Mouse (Mus musculus) limb, embryonic 11.5 days (tissue): ENCODE data around the gene Id3. TPM values are rescaled to one million over a fixed set of nuclear protein-coding genes. Genes with fewer than 3 reads are reported as not detected.
"Not testable (repeated sequence)": the region's sequence is repeated elsewhere in the genome, so short reads cannot be mapped to it uniquely, and the experiment has no call there.

ENCODE experiments used
- ATAC-seq: fragments of 200-750 bp; cut with Nextera tagmentation; 2 replicates; pipeline ENCODE4 v1.8.0; 2017; ENCODE audit warnings: low read depth; ENCODE audit not compliant: insufficient number of reproducible peaks, low FRiP score, low TSS enrichment
- DNase-seq: peaks from one replicate; pipeline ENCODE4 v3.0.0-alpha.2; 2015; ENCODE audit warnings: low spot score
- H3K27ac ChIP-seq: fragments of 300-500 bp; sonication (generic); replicated peaks from 2 replicates; pipeline ENCODE4 v1.5.1; 2014; ENCODE audit warnings: low read depth, mild to moderate bottlenecking, low read length
- H3K27me3 ChIP-seq: fragments of 300-500 bp; sonication (generic); 2 replicates; pipeline ENCODE4 v1.6.1; 2014; ENCODE audit warnings: mild to moderate bottlenecking, low read length, mixed read lengths; ENCODE audit not compliant: control insufficient read depth, insufficient read depth
- H3K36me3 ChIP-seq: fragments of 300-500 bp; sonication (generic); 2 replicates; pipeline ENCODE4 v1.6.1; 2014; ENCODE audit warnings: mild to moderate bottlenecking, low read length, moderate library complexity, mixed read lengths; ENCODE audit not compliant: control insufficient read depth, insufficient read depth
- H3K4me1 ChIP-seq: fragments of 300-500 bp; sonication (generic); 2 replicates; pipeline ENCODE4 v1.6.1; 2014; ENCODE audit warnings: low read length, mixed read lengths; ENCODE audit not compliant: control insufficient read depth, insufficient read depth
- H3K4me2 ChIP-seq: fragments of 300-500 bp; sonication (generic); 2 replicates; pipeline ENCODE4 v1.6.1; 2014; ENCODE audit warnings: low read depth, mild to moderate bottlenecking, moderate library complexity; ENCODE audit not compliant: severe bottlenecking
- H3K4me3 ChIP-seq: fragments of 300-500 bp; sonication (generic); 2 replicates; pipeline ENCODE4 v1.5.1; 2014; ENCODE audit warnings: low read depth, low read length
- H3K9ac ChIP-seq: fragments of 300-500 bp; sonication (generic); 2 replicates; pipeline ENCODE4 v1.6.1; 2014; ENCODE audit warnings: mild to moderate bottlenecking, low read length
- H3K9me3 ChIP-seq: fragments of 300-500 bp; sonication (generic); 2 replicates; pipeline ENCODE4 v1.6.1; 2016; ENCODE audit warnings: low read length; ENCODE audit not compliant: control insufficient read depth
- WGBS: fragments of 180-500 bp; shearing (Covaris S2); extraction: QIAGEN DNeasy Blood & Tissue Kit; methylation state at CpG from one replicate; pipeline ENCODE4 v1.1.7; 2014; 5-methylcytosine and 5-hydroxymethylcytosine counted together
- polyA plus RNA-seq: library from polyadenylated mRNA; unstranded; fragments of >200 nt; fragmentation: Nextera tagmentation; extraction: Ambion mirVana; gene quantifications from 2 replicates; pipeline ENCODE4 v1.2.1, GENCODE M21; 2014

The Id3 gene
- polyA plus RNA-seq, result 534 and 581 TPM in 2 replicates

DNA sequence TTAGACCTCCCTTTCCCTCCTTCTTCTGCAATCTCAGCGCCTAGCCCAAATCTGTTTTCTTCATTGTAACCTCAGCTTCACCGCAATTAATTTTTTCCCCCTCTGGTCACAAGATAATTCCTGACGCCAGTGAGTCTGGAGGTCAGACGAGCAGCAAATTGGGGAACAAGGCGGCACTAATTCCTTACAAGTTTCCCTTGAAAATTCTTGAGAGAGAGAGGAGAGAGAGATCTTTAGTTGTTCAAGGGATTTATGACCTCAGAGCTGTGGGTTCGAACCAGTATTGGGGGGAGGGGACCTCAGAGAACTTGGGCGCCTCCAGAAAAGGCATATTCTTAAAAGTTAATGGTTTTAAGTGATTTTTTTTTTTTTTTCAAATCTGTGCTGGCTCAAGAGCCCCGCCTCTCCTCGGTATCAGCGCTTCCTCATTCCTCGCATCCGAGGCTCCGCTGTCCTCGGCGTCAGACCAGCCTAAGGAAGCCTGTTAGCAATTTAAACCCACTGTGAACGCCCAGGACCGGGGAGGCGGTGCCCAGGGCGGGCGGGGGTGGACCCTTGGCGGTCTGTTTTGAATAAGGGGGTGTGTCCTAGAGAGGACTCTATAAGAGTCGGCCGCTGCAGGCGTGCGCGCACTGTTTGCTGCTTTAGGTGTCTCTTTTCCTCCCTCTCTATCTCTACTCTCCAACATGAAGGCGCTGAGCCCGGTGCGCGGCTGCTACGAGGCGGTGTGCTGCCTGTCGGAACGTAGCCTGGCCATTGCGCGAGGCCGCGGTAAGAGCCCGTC is at the start of gene Id3:
Id3 (plus strand) TSS at position 305 of the 784 bp plus-strand sequence.
- peak within 1 kb of the TSS; percentile 96 for H3K27ac ChIP-seq
- H3K4me2 ChIP-seq, result peak within 1 kb of the TSS; percentile 62
- H3K4me1 ChIP-seq, result peaks cover 52% of the 10 kb centered on the region
- DNase-seq, result peak; percentile 97
- peak within 1 kb of the TSS; percentile 91 for H3K9ac ChIP-seq
- ATAC-seq, result peak; percentile 76
- no peaks in the 10 kb centered on the region for H3K9me3 ChIP-seq
- H3K4me3 ChIP-seq, result peak within 1 kb of the TSS; percentile 76
- no peaks in the 10 kb centered on the region for H3K36me3 ChIP-seq
- under 1% methylated on average over 39 of the region's 39 CpGs for WGBS
- H3K27me3 ChIP-seq, result no peaks in the 10 kb centered on the region

DNA sequence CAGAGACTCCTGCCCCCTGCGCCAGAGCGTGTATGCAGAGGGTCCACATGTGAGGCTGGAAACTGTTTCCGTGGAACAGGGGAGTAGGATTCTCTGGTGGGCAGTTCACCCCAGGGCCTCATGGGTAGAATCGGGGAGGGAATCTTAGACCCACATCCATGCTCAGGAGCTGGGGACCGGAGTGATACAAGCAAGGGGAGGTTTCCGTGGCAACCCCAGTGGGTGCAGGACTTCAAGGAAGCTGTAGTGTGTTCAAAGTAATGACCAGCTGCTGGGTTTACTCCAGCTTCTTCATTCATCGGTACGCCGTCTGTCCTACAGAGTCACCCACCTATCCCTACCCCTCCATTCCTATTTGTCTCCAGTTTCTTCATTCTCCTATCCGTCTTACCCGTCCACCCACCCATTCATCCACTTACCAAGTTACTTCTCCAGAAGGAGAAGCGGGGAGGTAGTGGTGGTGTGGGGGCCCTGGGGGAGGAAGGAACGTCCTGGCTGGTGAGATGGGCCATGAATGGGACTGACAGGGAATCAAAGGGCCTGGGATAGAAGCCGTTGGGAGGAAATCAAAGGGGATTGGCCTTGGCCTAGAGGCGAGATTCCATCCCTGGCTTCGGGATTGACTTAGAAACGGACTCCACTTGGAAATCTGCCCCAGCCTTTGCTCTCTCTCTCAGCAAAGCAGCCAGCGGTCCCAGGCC is 48.6 kb upstream of the Id3 start:
- Histone ChIP-seq H3K9me3 (no peaks in the 10 kb centered on the region), H3K36me3 (no peaks in the 10 kb centered on the region), H3K4me1 (no peaks in the 10 kb centered on the region), H3K27ac (no peak overlapping the region), H3K4me3 (no peak overlapping the region), H3K9ac (no peak overlapping the region), H3K27me3 (no peaks in the 10 kb centered on the region), H3K4me2 (no peak overlapping the region)
- WGBS, result 81% methylated on average over 18 of the region's 18 CpGs
- ATAC-seq (no peak), DNase-seq (no peak)

DNA sequence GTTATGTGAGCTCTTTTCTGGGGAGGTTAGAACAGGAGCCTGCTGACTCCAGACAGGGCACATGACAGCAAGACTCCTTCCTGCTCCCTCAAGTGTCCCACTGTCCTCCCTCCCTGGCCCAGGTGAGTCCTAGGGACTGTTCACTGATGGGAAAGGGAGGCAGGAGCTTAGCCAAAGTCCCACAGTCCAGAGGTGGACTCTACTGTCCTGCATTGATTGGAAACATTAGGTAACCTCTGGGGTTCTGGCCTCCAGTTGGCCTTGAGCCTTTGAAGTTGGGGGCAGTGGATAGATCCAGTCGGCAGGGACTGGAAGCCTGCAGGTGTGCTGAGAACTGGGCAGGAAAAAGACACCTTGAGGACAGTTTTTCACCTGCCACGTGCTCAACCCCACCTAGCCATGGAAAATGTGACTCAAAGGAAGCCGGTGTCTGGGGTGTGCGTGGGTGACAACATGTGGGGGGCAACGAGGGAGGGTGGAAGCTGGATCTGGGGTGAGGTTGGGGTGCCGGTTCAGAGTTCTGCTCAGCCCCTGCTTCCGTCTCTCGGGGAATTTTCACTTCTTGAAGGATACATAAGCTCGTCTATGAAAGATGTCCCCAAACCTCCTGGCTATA is 47.7 kb upstream of the Id3 start:
- no peaks in the 10 kb centered on the region for H3K36me3 ChIP-seq
- no peak overlapping the region for H3K9ac ChIP-seq
- H3K4me1 ChIP-seq, result no peaks in the 10 kb centered on the region
- no peak overlapping the region for H3K27ac ChIP-seq
- H3K4me2 ChIP-seq, result no peak overlapping the region
- H3K27me3 ChIP-seq, result no peaks in the 10 kb centered on the region
- H3K9me3 ChIP-seq, result no peaks in the 10 kb centered on the region
- 76% methylated on average over 9 of the region's 9 CpGs for WGBS
- ATAC-seq (no peak), DNase-seq (no peak)
- no peak overlapping the region for H3K4me3 ChIP-seq

DNA sequence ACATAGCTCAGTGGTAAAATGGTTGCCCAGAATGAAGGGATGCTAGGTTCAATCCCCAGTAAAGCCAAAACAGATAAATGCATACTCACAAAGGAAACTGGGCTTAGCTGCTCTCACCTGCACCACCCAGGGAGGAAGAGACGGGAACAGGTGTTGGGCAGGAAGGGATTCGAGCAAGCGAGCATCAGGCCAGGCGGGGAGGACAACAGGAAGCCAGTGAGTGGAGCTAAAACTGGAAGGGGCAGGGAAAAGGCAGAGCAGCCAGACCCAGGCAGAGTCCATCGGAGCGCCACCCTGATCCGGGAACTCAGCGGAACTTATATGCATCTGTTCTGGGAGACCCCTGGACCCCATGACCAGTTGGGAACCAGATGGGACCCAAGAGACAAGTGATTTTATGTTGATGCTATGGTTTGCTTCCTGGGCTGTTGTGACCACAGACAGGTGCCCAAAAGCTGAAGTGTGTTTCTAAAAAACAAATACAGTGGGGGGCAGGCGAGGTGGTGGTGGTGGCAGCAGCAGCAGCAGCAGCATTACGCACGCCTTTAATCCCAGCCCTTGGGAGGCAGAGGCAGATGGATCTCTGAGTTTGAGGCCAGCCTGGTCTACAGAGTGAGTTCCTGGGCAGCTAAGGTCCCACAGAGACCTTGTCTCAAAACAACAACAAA is 46.7 kb upstream of the Id3 start:
- H3K27me3 ChIP-seq, result no peaks in the 10 kb centered on the region
- H3K4me2 ChIP-seq, result no peak overlapping the region
- H3K4me1 ChIP-seq, result no peaks in the 10 kb centered on the region
- no peak overlapping the region for H3K9ac ChIP-seq
- no peaks in the 10 kb centered on the region for H3K9me3 ChIP-seq
- no peaks in the 10 kb centered on the region for H3K36me3 ChIP-seq
- 61% methylated on average over 11 of the region's 11 CpGs for WGBS
- ATAC-seq (no peak), DNase-seq (no peak)
- no peak overlapping the region for H3K27ac ChIP-seq
- no peak overlapping the region for H3K4me3 ChIP-seq

DNA sequence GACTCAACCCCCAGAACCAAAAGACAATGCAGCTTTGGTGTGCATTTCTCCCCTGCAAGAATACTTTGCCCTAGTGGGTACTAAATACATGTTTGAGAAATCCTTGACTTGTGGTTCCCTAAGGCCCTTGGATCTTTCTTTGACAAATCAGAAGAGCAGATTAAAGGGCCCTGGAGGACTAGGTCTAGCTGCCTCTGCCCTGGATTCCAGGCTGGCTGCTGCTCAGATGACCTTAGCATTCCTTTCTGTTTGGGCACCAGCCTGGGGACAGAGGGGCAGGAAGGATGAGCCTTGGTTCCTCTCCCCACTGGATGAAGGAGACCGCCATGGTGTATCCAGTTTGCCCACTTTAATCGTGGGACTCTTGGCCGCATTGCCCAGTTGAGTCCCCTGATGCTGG is 44.9 kb upstream of the Id3 start:
- Histone ChIP-seq H3K27me3 (no peaks in the 10 kb centered on the region), H3K9ac (no peak overlapping the region), H3K4me2 (no peak overlapping the region), H3K4me3 (no peak overlapping the region), H3K9me3 (no peaks in the 10 kb centered on the region), H3K27ac (no peak overlapping the region), H3K4me1 (no peaks in the 10 kb centered on the region), H3K36me3 (no peaks in the 10 kb centered on the region)
- 88% methylated on average over 3 of the region's 3 CpGs for WGBS
- ATAC-seq (no peak), DNase-seq (no peak)

DNA sequence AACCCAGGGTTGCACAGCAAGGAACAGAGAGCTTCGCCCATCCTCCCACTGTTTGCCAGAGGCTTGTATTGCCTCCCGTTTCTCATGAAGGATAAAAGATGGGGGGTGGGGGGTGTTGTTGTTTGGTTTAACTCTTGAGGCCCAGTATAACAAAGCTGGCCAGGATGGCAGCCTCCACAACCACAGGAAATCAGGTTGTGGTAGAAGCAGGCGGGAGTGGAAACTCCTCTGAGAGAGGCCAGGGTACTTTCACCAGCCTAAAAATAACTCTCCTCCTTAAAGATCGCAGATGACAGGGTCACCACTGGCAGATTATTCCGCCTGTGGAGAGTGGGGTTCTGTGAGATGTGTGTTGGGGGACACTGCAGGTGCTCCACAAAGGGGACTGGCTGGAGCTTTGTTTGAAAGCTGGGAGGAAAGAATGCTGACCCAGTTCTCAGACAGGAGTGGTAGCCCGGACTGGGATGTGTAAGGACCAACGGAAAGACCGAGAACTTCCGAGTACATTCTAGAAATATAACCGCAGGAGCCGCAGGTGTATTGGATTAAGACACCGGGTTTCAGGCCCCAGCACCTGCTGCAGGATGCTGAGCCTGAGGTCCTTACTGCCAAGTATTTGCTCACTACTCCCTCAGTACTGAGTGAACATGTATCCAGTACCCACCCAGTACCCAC is 42.8 kb upstream of the Id3 start:
- no peak overlapping the region for H3K9ac ChIP-seq
- ATAC-seq, result no peak
- H3K4me3 ChIP-seq, result no peak overlapping the region
- H3K4me2 ChIP-seq, result no peak overlapping the region
- H3K27me3 ChIP-seq, result no peaks in the 10 kb centered on the region
- no peak overlapping the region for H3K27ac ChIP-seq
- H3K36me3 ChIP-seq, result no peaks in the 10 kb centered on the region
- 66% methylated on average over 12 of the region's 12 CpGs for WGBS
- H3K9me3 ChIP-seq, result no peaks in the 10 kb centered on the region
- H3K4me1 ChIP-seq, result peaks cover 14% of the 10 kb centered on the region
- no peak for DNase-seq

DNA sequence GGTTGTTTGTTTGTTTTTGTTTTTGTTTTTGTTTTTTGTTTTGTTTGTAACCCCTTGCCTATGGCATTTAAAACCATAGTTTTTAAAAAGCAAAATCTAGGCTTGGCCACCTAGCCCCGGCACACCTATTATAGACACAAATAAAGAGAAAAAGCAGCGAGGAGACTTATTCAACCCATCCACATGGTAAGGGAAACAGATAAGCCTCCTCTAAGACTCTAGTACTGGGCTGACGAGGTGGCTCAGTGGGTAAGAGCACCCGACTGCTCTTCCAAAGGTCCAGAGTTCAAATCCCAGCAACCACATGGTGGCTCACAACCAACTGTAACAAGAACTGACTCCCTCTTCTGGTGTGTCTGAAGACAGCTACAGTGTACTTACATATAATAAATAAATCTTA is 41.5 kb upstream of the Id3 start:
- DNase-seq, H3K9ac ChIP-seq, H3K27ac ChIP-seq, ATAC-seq, H3K4me3 ChIP-seq, H3K4me2 ChIP-seq, H3K27me3 ChIP-seq, H3K9me3 ChIP-seq, H3K36me3 ChIP-seq: not testable (repeated sequence)
- H3K4me1 ChIP-seq, result peaks cover 14% of the 10 kb centered on the region
- 87% methylated on average over 4 of the region's 4 CpGs for WGBS
